Mouse (Mus musculus): ENCODE results near the gene Osbpl7. TPM values are rescaled to one million over a fixed set of nuclear protein-coding genes. Genes with fewer than 3 reads are reported as not detected.

Osbpl7 gene
- polyA plus RNA-seq, 1 experiment from 2014 or later: 12.8 TPM

DNA sequence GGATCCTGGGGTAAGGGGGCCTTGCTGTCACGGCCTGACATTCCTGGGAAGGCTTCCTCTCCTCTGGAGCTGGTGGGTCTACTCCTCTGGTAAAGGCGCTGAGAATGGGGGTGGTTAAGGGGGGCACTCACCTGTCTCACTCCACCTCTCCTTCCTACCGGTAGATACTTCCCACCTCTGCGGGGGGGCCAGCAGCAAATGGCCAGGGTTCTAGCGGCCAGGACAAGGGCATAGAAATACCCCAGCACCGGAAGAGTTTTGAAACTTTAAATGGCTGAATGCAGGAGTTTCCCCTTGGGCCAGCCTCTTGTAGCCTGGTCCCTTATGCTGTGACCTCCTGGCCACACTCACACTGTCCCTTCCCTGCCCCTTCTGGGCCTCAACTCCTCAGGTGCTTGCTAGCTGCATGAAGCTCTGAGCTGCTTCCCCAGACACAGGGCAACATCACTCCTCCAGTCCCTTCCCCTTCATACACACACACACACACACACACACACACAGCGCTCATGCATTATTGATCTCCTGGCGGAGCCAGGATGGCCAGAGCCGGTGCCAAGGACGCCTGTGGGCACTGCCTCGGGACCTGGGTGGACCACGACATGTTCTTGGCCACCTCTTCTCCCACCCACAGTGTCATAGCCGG, 637 bp downstream of the Osbpl7 start:
- Histone ChIP-seq H3K4me3 (ENCODE audit: low read depth, low read length) (peak overlapping the region; percentile 65), H3K27me3 (ENCODE audit: insufficient read depth, low read length) (no peaks in the 10 kb centered on the region), H3K4me2 (peak overlapping the region; percentile 90), H3K27ac (ENCODE audit: low read depth) (peak overlapping the region; percentile 31; the same call in 1 of the 2 replicates), H3K4me1 (ENCODE audit: insufficient read depth) (0 out of 2 replicates have a peak, but pooled peaks cover 8% of the 10 kb centered on the region), H3K36me3 (ENCODE audit: insufficient read depth) (peaks cover 49% of the 10 kb centered on the region), H3K9ac (peak overlapping the region; percentile 66), H3K9me3 (ENCODE audit: low read depth, low read length) (no peaks in the 10 kb centered on the region)
- WGBS: 19% methylated on average over 13 of the region's 13 CpGs
- ATAC-seq (ENCODE audit: insufficient read depth): peak; percentile 18; the same call in 1 of the 2 replicates
- no peak for DNase-seq
- TF ChIP-seq CTCF (IDR thresholded peaks at IDR 0.05; ENCODE audit: low read depth): no peak

DNA sequence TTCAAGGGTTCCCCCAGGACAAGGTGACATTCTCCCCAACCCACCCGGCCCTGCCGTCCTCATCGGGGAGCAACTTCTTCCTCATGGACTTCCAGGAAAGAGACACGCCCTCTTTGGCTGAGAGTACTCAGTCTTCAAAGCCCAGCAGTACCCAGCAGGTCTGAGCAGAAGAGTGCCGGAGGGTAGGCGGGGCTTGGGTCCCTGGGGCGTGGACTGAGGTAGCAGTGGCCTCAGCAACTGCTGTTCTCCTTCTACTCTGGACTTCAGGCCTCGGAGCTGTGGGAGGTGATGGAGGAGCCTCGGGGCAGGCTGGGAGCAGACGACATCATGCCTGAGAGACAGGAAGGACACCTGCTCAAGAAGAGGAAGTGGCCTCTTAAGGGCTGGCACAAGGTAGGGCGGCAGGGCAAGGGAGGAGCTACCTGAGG, 1.8 kb downstream of the Osbpl7 start:
- Histone ChIP-seq H3K9me3 (ENCODE audit: low read depth, low read length) (no peaks in the 10 kb centered on the region), H3K4me3 (ENCODE audit: low read depth, low read length) (peak overlapping the region; percentile 65; the same call in 1 of the 2 replicates), H3K36me3 (ENCODE audit: insufficient read depth) (peaks cover 50% of the 10 kb centered on the region), H3K9ac (no peak overlapping the region; the same call in none of the 2 replicates), H3K4me2 (peak overlapping the region; percentile 90), H3K4me1 (ENCODE audit: insufficient read depth) (0 out of 2 replicates have a peak, but pooled peaks cover 8% of the 10 kb centered on the region), H3K27ac (ENCODE audit: low read depth) (peak overlapping the region; percentile 69; the same call in 1 of the 2 replicates), H3K27me3 (ENCODE audit: insufficient read depth, low read length) (no peaks in the 10 kb centered on the region)
- DNase-seq (peak; percentile 61), ATAC-seq (ENCODE audit: insufficient read depth) (peak; percentile 65)
- no peak for TF ChIP-seq CTCF (IDR thresholded peaks at IDR 0.05; ENCODE audit: low read depth)
- WGBS: 21% methylated on average over 11 of the region's 11 CpGs

DNA sequence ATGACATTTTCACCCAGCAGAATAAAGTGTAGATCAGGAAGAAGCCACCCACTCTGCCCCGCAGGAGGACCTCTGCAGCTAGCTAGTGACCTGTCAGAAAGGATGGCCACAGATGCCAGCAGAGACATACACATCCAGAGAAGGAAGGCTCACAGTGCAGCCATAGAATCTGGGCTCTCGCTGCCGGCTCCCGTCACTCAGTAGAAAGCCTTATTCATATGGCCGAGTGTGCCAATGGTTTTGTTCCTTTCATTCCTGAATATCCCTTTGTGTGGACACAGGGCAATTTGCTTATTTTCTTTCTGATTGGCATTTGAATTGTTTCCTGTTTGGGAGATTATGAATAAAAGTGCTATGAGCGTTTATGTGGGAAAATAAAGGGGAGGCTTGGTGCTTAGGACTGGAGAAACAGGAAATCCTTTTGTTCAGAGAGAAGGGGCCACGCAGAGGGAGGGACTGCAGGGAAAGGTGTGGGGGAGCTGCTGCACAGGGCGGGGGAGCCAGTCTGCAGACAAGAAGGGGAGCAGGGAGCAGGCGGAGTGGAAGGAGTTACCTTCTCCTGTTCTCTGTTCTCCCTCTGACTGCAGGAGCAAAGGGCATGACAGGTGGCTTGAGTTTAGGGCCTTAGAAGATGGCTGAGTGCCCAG, 13.0 kb downstream of the Osbpl7 start:
- WGBS: 63% methylated on average over 9 of the region's 9 CpGs
- no peaks in the 10 kb centered on the region for H3K27me3 ChIP-seq (ENCODE audit: insufficient read depth, low read length)
- H3K4me2 ChIP-seq: no peak overlapping the region; the same call in 1 of the 2 replicates
- no peaks in the 10 kb centered on the region for H3K4me1 ChIP-seq (ENCODE audit: insufficient read depth)
- no peak overlapping the region for H3K9ac ChIP-seq
- H3K27ac ChIP-seq (ENCODE audit: low read depth): no peak overlapping the region; the same call in 1 of the 2 replicates
- no peak overlapping the region for H3K4me3 ChIP-seq (ENCODE audit: low read depth, low read length)
- peaks cover 40% of the 10 kb centered on the region for H3K36me3 ChIP-seq (ENCODE audit: insufficient read depth)
- no peaks in the 10 kb centered on the region for H3K9me3 ChIP-seq (ENCODE audit: low read depth, low read length)
- DNase-seq (no peak), ATAC-seq (ENCODE audit: insufficient read depth) (no peak)
- TF ChIP-seq CTCF (IDR thresholded peaks at IDR 0.05; ENCODE audit: low read depth): no peak

DNA sequence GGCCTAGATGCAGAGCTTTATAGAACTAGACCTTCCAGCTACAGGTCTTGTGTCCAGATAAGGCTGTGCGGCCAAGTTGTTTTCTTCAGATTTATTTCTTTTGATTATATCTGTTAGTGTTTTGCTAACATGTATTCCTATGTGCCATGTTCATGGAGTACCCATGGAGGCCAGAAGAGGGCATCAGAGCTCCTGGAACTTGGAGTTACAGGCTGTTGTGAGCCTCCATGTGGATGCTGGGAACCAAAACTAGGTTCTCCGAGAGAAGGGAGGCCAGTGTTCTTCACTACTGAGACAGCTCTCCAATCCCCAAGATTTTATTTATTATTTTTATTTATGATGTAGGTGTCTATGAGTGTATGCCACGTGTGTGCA, 13.5 kb downstream of the Osbpl7 start:
- Histone ChIP-seq H3K4me2 (no peak overlapping the region), H3K9ac (no peak overlapping the region), H3K27me3 (ENCODE audit: insufficient read depth, low read length) (no peaks in the 10 kb centered on the region), H3K27ac (ENCODE audit: low read depth) (no peak overlapping the region), H3K4me3 (ENCODE audit: low read depth, low read length) (no peak overlapping the region), H3K36me3 (ENCODE audit: insufficient read depth) (peaks cover 39% of the 10 kb centered on the region), H3K9me3 (ENCODE audit: low read depth, low read length) (no peaks in the 10 kb centered on the region), H3K4me1 (ENCODE audit: insufficient read depth) (no peaks in the 10 kb centered on the region)
- peak; percentile 32; the same call in 1 of the 2 replicates for TF ChIP-seq CTCF (IDR thresholded peaks at IDR 0.05; ENCODE audit: low read depth)
- DNase-seq (no peak), ATAC-seq (ENCODE audit: insufficient read depth) (no peak)
- 82% methylated on average over 3 of the region's 3 CpGs for WGBS

DNA sequence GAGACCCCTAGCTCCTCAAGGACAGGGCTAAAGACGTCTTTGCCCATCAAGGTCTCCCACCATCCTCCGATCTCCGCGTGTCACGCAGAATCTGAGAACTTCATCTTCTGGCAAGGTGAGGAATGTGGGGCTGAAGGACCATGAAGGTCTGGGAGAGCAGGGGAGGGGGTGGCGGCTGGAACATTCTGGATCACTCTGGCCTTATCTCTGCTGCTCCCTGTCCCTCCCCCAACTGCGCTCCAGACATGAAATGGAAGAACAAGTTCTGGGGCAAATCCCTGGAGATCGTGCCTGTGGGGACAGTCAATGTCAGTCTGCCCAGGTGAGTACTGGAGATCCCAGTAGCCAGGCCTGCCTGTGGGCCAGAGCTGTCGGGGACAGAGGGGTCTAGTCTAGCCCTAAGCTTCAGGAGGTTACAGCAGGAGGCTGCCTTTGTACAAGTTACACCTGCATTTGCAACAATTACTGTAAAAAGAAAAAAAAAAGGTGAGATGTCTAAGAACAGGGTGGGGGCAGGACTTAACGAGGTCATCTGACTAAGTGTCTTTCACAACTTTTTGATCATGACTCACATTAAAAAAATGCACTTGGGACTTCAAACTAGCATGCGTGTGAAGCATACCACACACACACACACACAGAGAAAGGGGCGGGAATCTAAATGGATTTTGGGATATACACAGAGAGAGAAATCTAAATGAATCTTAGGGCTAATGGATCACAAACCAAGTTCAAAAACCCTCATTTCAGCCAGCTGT, 15.3 kb downstream of the Osbpl7 start:
- H3K27me3 ChIP-seq (ENCODE audit: insufficient read depth, low read length): no peaks in the 10 kb centered on the region
- ATAC-seq (ENCODE audit: insufficient read depth) (no peak), DNase-seq (no peak)
- H3K4me1 ChIP-seq (ENCODE audit: insufficient read depth): no peaks in the 10 kb centered on the region
- H3K4me2 ChIP-seq: no peak overlapping the region
- no peak overlapping the region for H3K4me3 ChIP-seq (ENCODE audit: low read depth, low read length)
- H3K36me3 ChIP-seq (ENCODE audit: insufficient read depth): peaks cover 25% of the 10 kb centered on the region
- no peak overlapping the region for H3K27ac ChIP-seq (ENCODE audit: low read depth)
- H3K9me3 ChIP-seq (ENCODE audit: low read depth, low read length): no peaks in the 10 kb centered on the region
- WGBS: 76% methylated on average over 12 of the region's 12 CpGs
- no peak for TF ChIP-seq CTCF (IDR thresholded peaks at IDR 0.05; ENCODE audit: low read depth)
- H3K9ac ChIP-seq: no peak overlapping the region

DNA sequence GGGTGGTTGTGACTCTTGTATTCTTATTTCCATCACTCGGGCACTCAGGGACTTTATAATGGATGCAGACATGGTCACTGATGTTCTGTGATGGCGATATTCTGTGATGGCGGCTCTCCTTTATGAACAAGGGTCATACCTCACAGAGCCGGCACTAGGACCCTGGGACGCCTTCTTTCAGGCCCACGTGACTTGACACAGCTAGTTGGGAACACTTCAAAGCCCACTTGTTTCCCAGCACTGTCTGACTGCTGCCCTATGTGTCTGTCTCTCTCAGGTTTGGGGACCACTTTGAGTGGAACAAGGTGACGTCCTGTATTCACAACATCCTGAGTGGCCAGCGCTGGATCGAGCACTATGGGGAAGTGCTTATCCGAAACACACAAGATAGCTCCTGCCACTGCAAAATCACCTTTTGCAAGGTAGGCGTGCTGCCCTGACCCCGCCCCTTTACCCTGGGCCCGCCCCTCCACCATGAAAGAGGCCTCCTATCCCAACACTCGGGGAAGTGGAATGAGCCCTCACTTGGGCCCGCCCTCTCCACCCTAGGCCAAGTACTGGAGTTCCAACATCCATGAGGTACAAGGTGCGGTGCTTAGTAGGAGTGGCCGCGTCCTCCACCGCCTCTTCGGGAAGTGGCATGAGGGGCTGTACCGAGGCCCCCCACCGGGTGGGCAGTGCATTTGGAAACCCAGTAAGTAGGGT, 16.4 kb downstream of the Osbpl7 start:
- Histone ChIP-seq H3K4me2 (no peak overlapping the region), H3K9ac (no peak overlapping the region), H3K4me3 (ENCODE audit: low read depth, low read length) (no peak overlapping the region), H3K27ac (ENCODE audit: low read depth) (no peak overlapping the region), H3K4me1 (ENCODE audit: insufficient read depth) (no peaks in the 10 kb centered on the region), H3K36me3 (ENCODE audit: insufficient read depth) (peaks cover 15% of the 10 kb centered on the region), H3K9me3 (ENCODE audit: low read depth, low read length) (no peaks in the 10 kb centered on the region), H3K27me3 (ENCODE audit: insufficient read depth, low read length) (no peaks in the 10 kb centered on the region)
- no peak for DNase-seq
- 48% methylated on average over 22 of the region's 22 CpGs for WGBS
- TF ChIP-seq CTCF (IDR thresholded peaks at IDR 0.05; ENCODE audit: low read depth): no peak
- 0 out of 2 replicates have a peak, but pooled peaks have one; percentile 14 for ATAC-seq (ENCODE audit: insufficient read depth)
